ENCODE assay signal across 8 mouse cellular contexts in the genomic region with DNA sequence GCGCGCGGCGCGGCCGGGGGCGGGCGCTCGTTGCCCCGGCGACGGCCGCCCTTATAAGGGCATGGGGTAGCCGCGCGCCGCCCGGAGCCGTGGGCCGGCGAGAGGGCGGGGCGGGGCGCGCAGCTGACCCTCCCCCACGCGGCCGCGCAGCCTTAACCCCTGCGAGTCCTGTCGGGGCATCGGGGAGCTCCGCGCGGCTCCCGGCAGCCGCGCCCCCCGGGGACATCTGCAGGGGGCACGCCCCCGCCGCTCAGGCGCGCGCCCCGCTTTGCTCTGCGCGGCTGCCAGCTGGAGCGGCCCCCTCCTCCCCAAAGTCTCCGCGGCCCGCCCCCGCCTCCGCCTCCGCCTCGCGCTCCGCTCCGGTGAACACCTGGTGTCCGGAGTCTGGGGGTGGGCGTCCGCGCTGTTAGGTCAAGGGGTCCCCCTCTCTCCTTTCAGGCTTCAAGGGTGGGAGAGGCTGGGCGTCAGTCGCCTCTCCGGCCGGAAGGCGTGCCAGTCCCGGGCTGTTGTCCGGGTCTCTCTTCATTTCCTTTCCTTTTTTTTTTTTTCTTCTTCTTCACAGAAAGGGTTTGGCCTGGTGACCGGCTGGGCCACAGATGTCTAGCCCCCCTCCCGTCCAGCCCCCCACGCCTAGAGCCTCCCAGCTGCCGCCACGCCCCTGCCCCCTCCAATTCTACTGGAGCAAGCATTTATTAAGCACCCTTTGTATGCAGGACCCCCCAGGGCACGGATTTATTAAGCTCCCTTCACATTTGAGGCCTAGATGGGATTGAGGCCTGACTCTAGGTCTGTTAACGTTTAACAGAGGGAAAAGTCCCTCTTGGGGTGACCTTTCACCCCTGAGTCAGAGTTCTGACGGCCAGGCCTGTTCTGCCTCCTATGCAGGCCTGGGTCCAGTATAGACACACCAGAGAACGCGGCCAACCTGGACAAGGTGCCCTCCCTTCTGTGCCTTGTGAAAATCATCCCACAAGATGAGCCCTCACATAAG. TPM values are rescaled to one million over a fixed set of nuclear protein-coding genes. Genes with fewer than 3 reads are reported as not detected.
A peak's percentile ranks its signal among the peaks of the same experiment; 100 is the strongest.
DNase-seq lines count a peak whose midpoint lies in the region; ATAC-seq and TF ChIP-seq lines count a peak whose summit lies in the region.

No protein-coding gene starts in this region.

- H3K4me2 ChIP-seq in lung, embryonic 15.5 days = peak overlapping the region; percentile 95

- peak; percentile 83 for DNase-seq in CD4-positive helper T cell, adult 2 months (ENCODE audit: low read depth, low spot score)
- peak; percentile 82 for DNase-seq in forebrain, embryonic 10.5 days (ENCODE audit: extremely low spot score, low spot score)
- DNase-seq in heart, postnatal 10 days = peak; percentile 89 to 92
- peak; percentile 92 to 95 for DNase-seq in kidney, postnatal 4 days
- DNase-seq in thymus, adult 2 months = peak; percentile 64

- ATAC-seq in lung, embryonic 15.5 days (ENCODE audit: borderline replicate concordance, extremely low read depth, low FRiP score, low TSS enrichment) = peak; percentile 94

- TF ChIP-seq POLR2A in bone marrow, adult 2 months (IDR thresholded peaks at IDR 0.05; ENCODE audit: borderline replicate concordance, control insufficient read depth, low read depth, low read length) = no peak
- no peak for TF ChIP-seq POLR2A in olfactory bulb, adult 2 months (IDR thresholded peaks at IDR 0.05; ENCODE audit: insufficient read depth, low read depth, low read length)
- no peak for TF ChIP-seq POLR2A in thymus, adult 2 months (IDR thresholded peaks at IDR 0.05; ENCODE audit: control insufficient read depth, extremely low read depth, insufficient read depth, low read length, poor library complexity)

- peaks cover 12% of the 10 kb centered on the region for H3K27me3 ChIP-seq in forebrain, embryonic 10.5 days (ENCODE audit: poor library complexity, severe bottlenecking)
- H3K27me3 ChIP-seq in lung, embryonic 15.5 days = no peaks in the 10 kb centered on the region
- peaks cover 16% of the 10 kb centered on the region; the same call in 1 of the 2 replicates for H3K27me3 ChIP-seq in thymus, adult 2 months (ENCODE audit: control insufficient read depth, insufficient read depth, low read length)

- peaks cover 20% of the 10 kb centered on the region for H3K36me3 ChIP-seq in forebrain, embryonic 10.5 days (replicated peaks)
- H3K36me3 ChIP-seq in lung, embryonic 15.5 days = peaks cover 14% of the 10 kb centered on the region; the same call in 1 of the 2 replicates
- H3K36me3 ChIP-seq in thymus, adult 2 months (ENCODE audit: control insufficient read depth, insufficient read depth, low read length) = no peaks in the 10 kb centered on the region

- no peaks in the 10 kb centered on the region; the same call in 1 of the 2 replicates for H3K9me3 ChIP-seq in forebrain, embryonic 10.5 days
- no peaks in the 10 kb centered on the region for H3K9me3 ChIP-seq in lung, embryonic 15.5 days

- H3K27ac ChIP-seq in bone marrow, adult 2 months (ENCODE audit: control insufficient read depth, insufficient read depth, low read depth, low read length, poor library complexity) = peak overlapping the region; percentile 65
- peak overlapping the region; percentile 98 for H3K27ac ChIP-seq in forebrain, embryonic 10.5 days
- H3K27ac ChIP-seq in lung, embryonic 15.5 days = peak overlapping the region; percentile 96
- peak overlapping the region; percentile 74; the same call in 1 of the 2 replicates for H3K27ac ChIP-seq in olfactory bulb, adult 2 months (ENCODE audit: insufficient read depth, low read depth, low read length)
- no peak overlapping the region for H3K27ac ChIP-seq in thymus, adult 2 months (ENCODE audit: control insufficient read depth, insufficient read depth, low read length)

- H3K4me1 ChIP-seq in bone marrow, adult 2 months (ENCODE audit: control insufficient read depth, insufficient read depth, low read length) = no peaks in the 10 kb centered on the region; the same call in 1 of the 2 replicates
- H3K4me1 ChIP-seq in forebrain, embryonic 10.5 days = peaks cover 64% of the 10 kb centered on the region
- peaks cover 42% of the 10 kb centered on the region for H3K4me1 ChIP-seq in lung, embryonic 15.5 days
- H3K4me1 ChIP-seq in olfactory bulb, adult 2 months (ENCODE audit: control insufficient read depth, insufficient read depth, low read length) = peaks cover 36% of the 10 kb centered on the region
- peaks cover 19% of the 10 kb centered on the region for H3K4me1 ChIP-seq in thymus, adult 2 months (replicated peaks; ENCODE audit: control insufficient read depth, insufficient read depth, low read length)

- no peak for TF ChIP-seq CTCF in bone marrow, adult 2 months (IDR thresholded peaks at IDR 0.05; ENCODE audit: control insufficient read depth, insufficient read depth, low read length)
- TF ChIP-seq CTCF in olfactory bulb, adult 2 months (IDR thresholded peaks at IDR 0.05; ENCODE audit: insufficient read depth, low read depth, low read length) = no peak
- no peak for TF ChIP-seq CTCF in thymus, adult 2 months (IDR thresholded peaks at IDR 0.05; ENCODE audit: borderline replicate concordance, control insufficient read depth, extremely low read depth, insufficient read depth, low read length, poor library complexity)

- intact Hi-C loops in heart, postnatal 10 days (cut with DNase I) = no loop called here

- peak overlapping the region; percentile 67 for H3K4me3 ChIP-seq in bone marrow, adult 2 months (replicated peaks; ENCODE audit: control insufficient read depth, low read depth, low read length)
- H3K4me3 ChIP-seq in forebrain, embryonic 10.5 days = peak overlapping the region; percentile 71
- H3K4me3 ChIP-seq in lung, embryonic 15.5 days = peak overlapping the region; percentile 75
- H3K4me3 ChIP-seq in olfactory bulb, adult 2 months (ENCODE audit: insufficient read depth, low read depth, low read length) = peak overlapping the region; percentile 91
- peak overlapping the region; percentile 47 for H3K4me3 ChIP-seq in thymus, adult 2 months (ENCODE audit: control insufficient read depth, insufficient read depth, low read length)

- H3K9ac ChIP-seq in lung, embryonic 15.5 days = peak overlapping the region; percentile 67

- 7% methylated on average over 75 of the region's 80 CpGs for WGBS in bone marrow, adult 2 months
- under 1% methylated on average over 80 of the region's 80 CpGs for WGBS in forebrain, embryonic 10.5 days
- WGBS in lung, embryonic 15.5 days = 3% methylated on average over 49 of the region's 80 CpGs
- 7% methylated on average over 79 of the region's 80 CpGs for WGBS in olfactory bulb, adult 2 months
- 12% methylated on average over 66 of the region's 80 CpGs for WGBS in thymus, adult 2 months

RNA-seq across cellular contexts. Expression of a gene that starts 0.5 kb away (rescaled TPM):
- polyA plus RNA-seq in bone marrow, adult 2 months (2011; ENCODE audit: insufficient read depth, insufficient read length, low replicate concordance, missing spikeins) = 9.5 and 17.5 TPM in 2 replicates
- polyA plus RNA-seq in forebrain, embryonic 10.5 days (2016; fragmentation: Nextera tagmentation; extraction: Ambion mirVana) = 47.8 and 49.0 TPM in 2 replicates
- total RNA-seq in heart, postnatal 10 days (2021) = 10 to 100 TPM; 57.8 to 60.1 TPM
- polyA plus RNA-seq in lung, embryonic 15.5 days (2015; fragmentation: Nextera tagmentation; extraction: Ambion mirVana) = 76.6 and 80.4 TPM in 2 replicates
- not detected in 2 replicates for polyA plus RNA-seq in olfactory bulb, adult 2 months (2012; ENCODE audit: insufficient read depth, insufficient read length, low replicate concordance, missing spikeins)
- polyA plus RNA-seq in thymus, adult 2 months (2012; rRNA removed) = 71.2 and 71.5 TPM in 2 replicates

RNA-seq across cellular contexts. Expression of a gene that starts 11.2 kb away (rescaled TPM):
- polyA plus RNA-seq in bone marrow, adult 2 months (2011; ENCODE audit: insufficient read depth, insufficient read length, low replicate concordance, missing spikeins) = 7.9 and 10.1 TPM in 2 replicates
- polyA plus RNA-seq in forebrain, embryonic 10.5 days (2016; fragmentation: Nextera tagmentation; extraction: Ambion mirVana) = 3.5 and 4.0 TPM in 2 replicates
- total RNA-seq in heart, postnatal 10 days (2021) = 10 to 100 TPM; 10.8 to 11.3 TPM
- polyA plus RNA-seq in lung, embryonic 15.5 days (2015; fragmentation: Nextera tagmentation; extraction: Ambion mirVana) = 7.0 and 7.2 TPM in 2 replicates
- polyA plus RNA-seq in olfactory bulb, adult 2 months (2012; ENCODE audit: insufficient read depth, insufficient read length, low replicate concordance, missing spikeins) = not detected in 2 replicates
- 34.9 and 36.1 TPM in 2 replicates for polyA plus RNA-seq in thymus, adult 2 months (2012; rRNA removed)

RNA-seq across cellular contexts. Expression of a gene that starts 13.3 kb away (rescaled TPM):
- 7.2 and 15.9 TPM in 2 replicates for polyA plus RNA-seq in bone marrow, adult 2 months (2011; ENCODE audit: insufficient read depth, insufficient read length, low replicate concordance, missing spikeins)
- polyA plus RNA-seq in forebrain, embryonic 10.5 days (2016; fragmentation: Nextera tagmentation; extraction: Ambion mirVana) = 5.8 and 5.9 TPM in 2 replicates
- total RNA-seq in heart, postnatal 10 days (2021) = 10 to 100 TPM; 38.0 to 42.7 TPM
- polyA plus RNA-seq in lung, embryonic 15.5 days (2015; fragmentation: Nextera tagmentation; extraction: Ambion mirVana) = 28.2 and 30.7 TPM in 2 replicates
- polyA plus RNA-seq in olfactory bulb, adult 2 months (2012; ENCODE audit: insufficient read depth, insufficient read length, low replicate concordance, missing spikeins) = not detected in 2 replicates
- 9.9 and 13.6 TPM in 2 replicates for polyA plus RNA-seq in thymus, adult 2 months (2012; rRNA removed)

RNA-seq across cellular contexts. Expression of a gene that starts 14.4 kb away (rescaled TPM):
- 45.8 and 70.5 TPM in 2 replicates for polyA plus RNA-seq in bone marrow, adult 2 months (2011; ENCODE audit: insufficient read depth, insufficient read length, low replicate concordance, missing spikeins)
- polyA plus RNA-seq in forebrain, embryonic 10.5 days (2016; fragmentation: Nextera tagmentation; extraction: Ambion mirVana) = 106 and 108 TPM in 2 replicates
- 10 to 100 TPM; 65.1 to 65.7 TPM for total RNA-seq in heart, postnatal 10 days (2021)
- polyA plus RNA-seq in lung, embryonic 15.5 days (2015; fragmentation: Nextera tagmentation; extraction: Ambion mirVana) = 109 and 112 TPM in 2 replicates
- not detected in 2 replicates for polyA plus RNA-seq in olfactory bulb, adult 2 months (2012; ENCODE audit: insufficient read depth, insufficient read length, low replicate concordance, missing spikeins)
- 219 and 225 TPM in 2 replicates for polyA plus RNA-seq in thymus, adult 2 months (2012; rRNA removed)

RNA-seq across cellular contexts. Expression of a gene that starts 15.6 kb away (rescaled TPM):
- 75.6 and 139 TPM in 2 replicates for polyA plus RNA-seq in bone marrow, adult 2 months (2011; ENCODE audit: insufficient read depth, insufficient read length, low replicate concordance, missing spikeins)
- 81.4 and 82.7 TPM in 2 replicates for polyA plus RNA-seq in forebrain, embryonic 10.5 days (2016; fragmentation: Nextera tagmentation; extraction: Ambion mirVana)
- 100 to 1,000 TPM; 110 to 116 TPM for total RNA-seq in heart, postnatal 10 days (2021)
- polyA plus RNA-seq in lung, embryonic 15.5 days (2015; fragmentation: Nextera tagmentation; extraction: Ambion mirVana) = 85.0 and 87.0 TPM in 2 replicates
- polyA plus RNA-seq in olfactory bulb, adult 2 months (2012; ENCODE audit: insufficient read depth, insufficient read length, low replicate concordance, missing spikeins) = not detected in 2 replicates
- 133 and 156 TPM in 2 replicates for polyA plus RNA-seq in thymus, adult 2 months (2012; rRNA removed)

Comparison
In these comparisons a context has a peak if more than half of its experiments do, and no peak if none do; other contexts are left out.
1. RNA of a gene that starts 0.5 kb away (polyA plus RNA-seq): 76.6 to 80.4 TPM in lung, embryonic 15.5 days, 71.2 to 71.5 TPM in thymus, adult 2 months, 47.8 to 49.0 TPM in forebrain, embryonic 10.5 days and 9.5 to 17.5 TPM in bone marrow, adult 2 months; not detected in olfactory bulb, adult 2 months; every median in the first group is over 10 times any median in the second.
2. Peak in every context shown above with its lines, with median percentiles within 50 percentile points of each other: DNase-seq and H3K4me3 ChIP-seq.